Mouse (Mus musculus) CH12.LX (cell line): ENCODE measurements at regions not wholly inside any gene's neighbourhood (a gene's known extent, or its start where the extent isn't known, plus 50 kb on each side); places are given as distances from the start of the nearest gene placed in this dataset.

Source experiments
- DNase-seq: peaks from one replicate; pipeline ENCODE4 v3.0.0-alpha.2; 2013; ENCODE audit errors: extremely low read depth
- H3K27ac ChIP-seq: 2 replicates; pipeline ENCODE4 v1.5.1; 2012; ENCODE audit warnings: low read depth, mild to moderate bottlenecking, control low read depth, moderate library complexity; ENCODE audit not compliant: insufficient read depth
- H3K27me3 ChIP-seq: replicated peaks from 2 replicates; pipeline ENCODE3; 2012; ENCODE audit warnings: inconsistent platforms
- H3K36me3 ChIP-seq, 2 experiments: replicated peaks in 1 of 2; 2 replicates each; pipeline versions ENCODE3 to v1.6.1; 2012; ENCODE audit warnings: inconsistent platforms in 1 of 2, low read length in 1 of 2, mild to moderate bottlenecking in 1 of 2, mixed read lengths in 1 of 2, moderate library complexity in 1 of 2; ENCODE audit not compliant: control insufficient read depth in 1 of 2, insufficient read depth in 1 of 2
- H3K4me1 ChIP-seq, 2 experiments: 2 replicates each; pipeline ENCODE4 v1.6.1; 2012; ENCODE audit warnings: inconsistent platforms in 1 of 2, moderate library complexity in 1 of 2; ENCODE audit not compliant: insufficient read depth in 2 of 2, control insufficient read depth in 1 of 2
- H3K4me2 ChIP-seq: 2 replicates; pipeline ENCODE4 v1.6.1; 2012; ENCODE audit warnings: low read depth, mild to moderate bottlenecking, control low read depth; ENCODE audit not compliant: poor library complexity, insufficient read depth, severe bottlenecking
- H3K4me3 ChIP-seq, 3 experiments: fragments of 150-350 bp in 1 of 3; sonication (generic) in 1 of 3; replicated peaks in 1 of 3; 2 replicates each; pipeline versions ENCODE3 to v1.5.1; 2011 to 2012; ENCODE audit warnings: low read depth in 2 of 3, low read length in 2 of 3, mild to moderate bottlenecking in 2 of 3, moderate library complexity in 2 of 3, control low read depth in 1 of 3, improper control_type of control experiment in 1 of 3, inconsistent platforms in 1 of 3, mixed read lengths in 1 of 3; ENCODE audit not compliant: poor library complexity in 1 of 3
- H3K79me2 ChIP-seq: replicated peaks from 2 replicates; pipeline ENCODE4 v1.6.1; 2012; ENCODE audit warnings: mild to moderate bottlenecking, moderate library complexity; ENCODE audit not compliant: control insufficient read depth, poor library complexity, insufficient read depth, severe bottlenecking; ENCODE audit errors: extremely low read depth
- H3K9ac ChIP-seq: 2 replicates; pipeline ENCODE4 v1.6.1; 2012; ENCODE audit warnings: low read depth, mild to moderate bottlenecking, control low read depth, moderate library complexity; ENCODE audit not compliant: insufficient read depth
- H3K9me3 ChIP-seq: replicated peaks from 2 replicates; pipeline ENCODE3; 2012; ENCODE audit warnings: low read length, inconsistent platforms, mixed read lengths
- BHLHE40 ChIP-seq: IDR thresholded peaks from 2 replicates; pipeline ENCODE4 v1.6.1; 2011; ENCODE audit warnings: mild to moderate bottlenecking, low read depth, low read length, improper control_type of control experiment
- CHD1 ChIP-seq: IDR thresholded peaks from 2 replicates; pipeline ENCODE4 v1.6.1; 2012; ENCODE audit warnings: low read depth, low read length, improper control_type of control experiment, inconsistent platforms
- CHD2 ChIP-seq: IDR thresholded peaks from 2 replicates; pipeline ENCODE4 v1.6.1; 2011; ENCODE audit warnings: low read length, improper control_type of control experiment
- CTCF ChIP-seq, 2 experiments: IDR thresholded peaks in 1 of 2; conservative IDR thresholded peaks in 1 of 2; 2 replicates each; pipeline ENCODE4 v1.5.1; 2011 to 2012; ENCODE audit warnings: low read depth in 2 of 2, low read length in 2 of 2, improper control_type of control experiment in 1 of 2, inconsistent platforms in 1 of 2, mild to moderate bottlenecking in 1 of 2, moderate library complexity in 1 of 2
- E2F4 ChIP-seq: IDR thresholded peaks from 2 replicates; pipeline ENCODE4 v1.6.1; 2011; ENCODE audit warnings: low read depth, low read length, improper control_type of control experiment; ENCODE audit not compliant: insufficient replicate concordance
- IRF4 ChIP-seq: IDR thresholded peaks from 2 replicates; pipeline ENCODE4 v1.6.1; 2014; ENCODE audit warnings: low read depth, mild to moderate bottlenecking, inconsistent platforms, low read length, improper control_type of control experiment
- KAT2A ChIP-seq: IDR thresholded peaks from 2 replicates; pipeline ENCODE4 v1.6.1; 2012; ENCODE audit warnings: low read length, improper control_type of control experiment, inconsistent platforms; ENCODE audit not compliant: insufficient replicate concordance
- MAFK ChIP-seq: IDR thresholded peaks from 2 replicates; pipeline ENCODE4 v1.6.1; 2011; ENCODE audit warnings: low read length, improper control_type of control experiment; ENCODE audit not compliant: insufficient replicate concordance
- MAX ChIP-seq: IDR thresholded peaks from 2 replicates; pipeline ENCODE4 v1.6.1; 2011; ENCODE audit warnings: low read length, improper control_type of control experiment
- MEF2A ChIP-seq: IDR thresholded peaks from 2 replicates; pipeline ENCODE4 v1.6.1; 2014; ENCODE audit warnings: low read depth, mild to moderate bottlenecking, inconsistent platforms, low read length, improper control_type of control experiment, borderline replicate concordance
- MXI1 ChIP-seq: IDR thresholded peaks from 2 replicates; pipeline ENCODE4 v1.6.1; 2011; ENCODE audit warnings: mild to moderate bottlenecking, low read depth, low read length, improper control_type of control experiment
- MYC ChIP-seq: IDR thresholded peaks from 2 replicates; pipeline ENCODE4 v1.6.1; 2011; ENCODE audit warnings: low read depth, mild to moderate bottlenecking, improper control_type of control experiment, low read length
- RCOR1 ChIP-seq: conservative IDR thresholded peaks from 2 replicates; pipeline ENCODE4 v1.6.1; 2012; ENCODE audit warnings: low read depth, mild to moderate bottlenecking, inconsistent platforms, low read length, improper control_type of control experiment
- SMC3 ChIP-seq: IDR thresholded peaks from 2 replicates; pipeline ENCODE4 v1.6.1; 2011; ENCODE audit warnings: low read depth, low read length, improper control_type of control experiment
- TBP ChIP-seq: conservative IDR thresholded peaks from 2 replicates; pipeline ENCODE4 v1.6.1; 2011; ENCODE audit warnings: low read depth, low read length, improper control_type of control experiment
- TCF12 ChIP-seq: IDR thresholded peaks from 2 replicates; pipeline ENCODE4 v1.6.1; 2014; ENCODE audit warnings: low read depth, mild to moderate bottlenecking, inconsistent platforms, low read length, improper control_type of control experiment
- ZC3H11A ChIP-seq: IDR thresholded peaks from 2 replicates; pipeline ENCODE4 v1.6.1; 2012; ENCODE audit warnings: low read depth, mild to moderate bottlenecking, inconsistent platforms, low read length, improper control_type of control experiment
- ZKSCAN1 ChIP-seq: IDR thresholded peaks from 2 replicates; pipeline ENCODE4 v1.6.1; 2012; ENCODE audit warnings: low read depth, inconsistent platforms, low read length, improper control_type of control experiment, borderline replicate concordance
- ZNF384 ChIP-seq: IDR thresholded peaks from 2 replicates; pipeline ENCODE4 v1.6.1; 2012; ENCODE audit warnings: low read depth, low read length, improper control_type of control experiment, inconsistent platforms
- dilution Hi-C: fragments of 300-500 bp; cut with MboI; formaldehyde crosslinking; loops from 2 replicates; pipeline ENCODE4 v1.14.3; 2020; ENCODE audit warnings: low sequenced_read_pairs; ENCODE audit not compliant: extremely low pct_unique_long_range_greater_than_20kb, extremely low pct_ligation_motif_present
- in situ Hi-C: fragments of 300-500 bp; cut with MboI; formaldehyde crosslinking; loops from 3 replicates; pipeline ENCODE4 v1.14.3; 2019; ENCODE audit warnings: low sequenced_read_pairs, low pct_ligation_motif_present, low pct_unique_long_range_greater_than_20kb, mixed read lengths

DNA sequence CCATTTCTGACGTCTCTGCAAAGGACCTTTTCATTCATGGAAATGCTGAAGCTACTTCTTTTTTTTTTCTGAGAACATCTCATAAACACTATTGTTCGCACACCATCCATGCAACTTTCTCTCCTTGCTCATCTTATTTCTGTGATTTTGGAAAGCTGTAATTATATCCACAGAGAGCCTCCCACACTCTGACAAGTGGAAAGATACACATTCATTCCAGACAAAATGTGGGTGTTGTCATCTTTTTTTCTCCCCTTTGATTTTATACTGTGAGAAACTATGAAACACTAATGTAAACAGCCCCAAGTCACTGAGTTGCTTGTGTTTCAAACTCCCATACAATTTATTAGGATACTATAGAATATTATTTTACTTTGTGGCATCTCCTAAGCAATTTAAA is 129.6 kb upstream of the Galnt5 start:
- H3K4me2 ChIP-seq, result no peak overlapping the region
- H3K9me3 ChIP-seq, result no peaks in the 10 kb centered on the region
- H3K9ac ChIP-seq, result no peak overlapping the region
- H3K27ac ChIP-seq, result no peak overlapping the region
- no peak for DNase-seq
- no peaks in the 10 kb centered on the region for H3K36me3 ChIP-seq
- in situ Hi-C loops (no loop called here), dilution Hi-C loops (no loop called here)
- TF ChIP-seq E2F4 (no peak), MXI1 (no peak), TBP (no peak), ZNF384 (no peak), CTCF (conservative IDR thresholded peaks at IDR 0.05 in 1 of 2, IDR thresholded peaks at IDR 0.05 in 1 of 2; ENCODE audit: low read depth in 2 of 2, low read length in 2 of 2) (no peak), MAFK (no peak), SMC3 (no peak), BHLHE40 (no peak), CHD1 (no peak), TCF12 (no peak), MYC (no peak), IRF4 (no peak), RCOR1 (no peak), ZKSCAN1 (no peak), MEF2A (no peak)
- H3K79me2 ChIP-seq, result no peaks in the 10 kb centered on the region
- H3K4me1 ChIP-seq, result no peaks in the 10 kb centered on the region
- H3K27me3 ChIP-seq, result no peaks in the 10 kb centered on the region
- no peak overlapping the region for H3K4me3 ChIP-seq

DNA sequence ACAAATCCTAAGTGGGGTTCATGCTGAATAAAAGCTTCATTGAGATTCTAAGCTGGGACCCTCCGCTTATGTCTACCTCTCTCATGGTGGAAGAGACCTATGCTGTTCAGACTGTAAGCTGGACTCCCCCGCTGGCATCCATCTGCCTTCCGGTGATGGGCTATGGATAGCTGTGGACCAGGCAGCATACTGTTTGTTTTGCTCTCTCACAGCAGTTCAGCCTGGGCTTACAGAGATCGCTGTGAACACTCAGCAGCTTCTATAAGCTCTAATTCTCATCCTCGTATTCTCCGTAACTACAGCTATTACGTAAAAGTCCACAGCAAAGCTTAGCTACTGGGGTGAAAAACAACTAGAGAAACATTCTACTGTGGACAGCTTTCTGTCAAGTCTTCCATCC is 97.5 kb upstream of the Galnt5 start:
- Histone ChIP-seq H3K4me2 (no peak overlapping the region), H3K79me2 (no peaks in the 10 kb centered on the region), H3K9ac (no peak overlapping the region)
- no peak for TF ChIP-seq KAT2A
- no peak for TF ChIP-seq MAX
- no peak for TF ChIP-seq MYC
- TF ChIP-seq SMC3, result no peak
- no peak for TF ChIP-seq CHD2
- no peak for TF ChIP-seq ZC3H11A
- no peak for TF ChIP-seq ZKSCAN1
- TF ChIP-seq, all 38 proteins: peak for 0
- H3K4me3 ChIP-seq, result no peak overlapping the region
- no peaks in the 10 kb centered on the region; a peak in 1 of 4 replicates for H3K4me1 ChIP-seq
- DNase-seq, result no peak
- in situ Hi-C loops, result no loop called here
- no peaks in the 10 kb centered on the region for H3K27me3 ChIP-seq
- H3K36me3 ChIP-seq, result no peaks in the 10 kb centered on the region
- no peak overlapping the region for H3K27ac ChIP-seq
- no peaks in the 10 kb centered on the region for H3K9me3 ChIP-seq
- dilution Hi-C loops, result no loop called here
